In genomic region chr2:160421216-160421911, GRCm38 (mm10) we compare ENCODE assay signal across 8 mouse cellular contexts. TPM values are rescaled to one million over a fixed set of nuclear protein-coding genes. Genes with fewer than 3 reads are reported as not detected.
DNase-seq lines count a peak whose midpoint lies in the region; ATAC-seq and TF ChIP-seq lines count a peak whose summit lies in the region.

No protein-coding gene starts in this region.

- H3K36me3 ChIP-seq in neural tube, embryonic 15.5 days, result no peaks in the 10 kb centered on the region
- no peaks in the 10 kb centered on the region for H3K36me3 ChIP-seq in lung, postnatal 0 days (ENCODE audit: insufficient read depth, low read length)

- peaks cover 10% of the 10 kb centered on the region; the same call in 1 of the 2 replicates for H3K27me3 ChIP-seq in neural tube, embryonic 15.5 days (replicated peaks)
- H3K27me3 ChIP-seq in lung, postnatal 0 days (replicated peaks; ENCODE audit: insufficient read depth, low read length), result no peaks in the 10 kb centered on the region

- no peaks in the 10 kb centered on the region for H3K9me3 ChIP-seq in neural tube, embryonic 15.5 days (replicated peaks)
- no peaks in the 10 kb centered on the region for H3K9me3 ChIP-seq in lung, postnatal 0 days (ENCODE audit: low read length)

- peak overlapping the region; percentile 23 for H3K4me2 ChIP-seq in neural tube, embryonic 15.5 days
- H3K4me2 ChIP-seq in lung, postnatal 0 days (replicated peaks; ENCODE audit: low read depth, low read length), result peak overlapping the region; percentile 25

- H3K9ac ChIP-seq in neural tube, embryonic 15.5 days (replicated peaks), result no peak overlapping the region
- H3K9ac ChIP-seq in lung, postnatal 0 days (replicated peaks; ENCODE audit: low read depth), result no peak overlapping the region

- DNase-seq in adrenal gland, adult (ENCODE audit: inconsistent age in 2 of 2, low spot score in 1 of 2), result peak; percentile 21 to 56
- no peak for DNase-seq in adrenal gland, adult 18-20 months (ENCODE audit: low spot score in 2 of 2)
- no peak for DNase-seq in neural tube, embryonic 10.5 days (ENCODE audit: extremely low spot score, low spot score)
- peak; percentile 13 for DNase-seq in heart, postnatal 4 days
- peak; percentile 40 for DNase-seq in lung, postnatal 0 days (ENCODE audit: low spot score)
- peak; percentile 92 for DNase-seq in thymus, postnatal 4 days
- DNase-seq in cerebellum, adult 11-12 months, result no peak

- ATAC-seq in neural tube, embryonic 15.5 days (ENCODE audit: low FRiP score), result no peak
- ATAC-seq in lung, postnatal 0 days, result no peak

- peaks cover 14% of the 10 kb centered on the region; the same call in 1 of the 2 replicates for H3K4me1 ChIP-seq in neural tube, embryonic 15.5 days
- no peaks in the 10 kb centered on the region for H3K4me1 ChIP-seq in lung, postnatal 0 days (ENCODE audit: insufficient read depth, low read depth, low read length)

- no peak for TF ChIP-seq EP300 in lung, postnatal 0 days (IDR thresholded peaks at IDR 0.05)

- no peak overlapping the region for H3K4me3 ChIP-seq in neural tube, embryonic 15.5 days (replicated peaks)
- H3K4me3 ChIP-seq in lung, postnatal 0 days (ENCODE audit: low read depth, low read length), result no peak overlapping the region

- peak; percentile 33 for TF ChIP-seq CTCF in lung, postnatal 0 days (IDR thresholded peaks at IDR 0.05)

- no peak overlapping the region for H3K27ac ChIP-seq in neural tube, embryonic 15.5 days (replicated peaks)
- no peak overlapping the region for H3K27ac ChIP-seq in lung, postnatal 0 days (ENCODE audit: low read length)

- 34% methylated on average over 13 of the region's 13 CpGs for WGBS in neural tube, embryonic 15.5 days
- WGBS in lung, postnatal 0 days, result 17% methylated on average over 13 of the region's 13 CpGs

RNA-seq across cellular contexts. Expression of gene Mafb, which starts 54.5 kb away (rescaled TPM):
- total RNA-seq in adrenal gland, adult 18-20 months (2021), result 10 to 100 TPM; 17.9 to 19.8 TPM
- 20.1 and 22.9 TPM in 2 replicates for polyA plus RNA-seq in neural tube, embryonic 15.5 days (2015; fragmentation: Nextera tagmentation; extraction: Ambion mirVana)
- 1 to 10 TPM; 6.8 to 8.1 TPM for total RNA-seq in heart, postnatal 4 days (2021)
- polyA plus RNA-seq in lung, postnatal 0 days (2015; fragmentation: Nextera tagmentation; extraction: Ambion mirVana), result 2.9 and 3.1 TPM in 2 replicates

Comparison
In these comparisons a context has a peak if more than half of its experiments do, and no peak if none do; other contexts are left out.
1. DNase-seq: peak in adrenal gland, adult (2 of 2), heart, postnatal 4 days (single experiment), lung, postnatal 0 days (single experiment) and thymus, postnatal 4 days (single experiment); none in adrenal gland, adult 18-20 months (0 of 2), neural tube, embryonic 10.5 days (single experiment) and cerebellum, adult 11-12 months (single experiment).